Mouse (Mus musculus) layer of hippocampus, postnatal 25 days (tissue): Measurements from ENCODE around the gene Rhbdl1. TPM values are rescaled to one million over a fixed set of nuclear protein-coding genes. Genes with fewer than 3 reads are reported as not detected.
"Not testable (repeated sequence)": the region's sequence is repeated elsewhere in the genome, so short reads cannot be mapped to it uniquely, and the experiment has no call there.

Experiments
- DNase-seq, 2 experiments: peaks; one replicate each; pipeline ENCODE4 v3.0.0; 2022; ENCODE audit warnings: mixed read lengths in 2 of 2, low spot score in 1 of 2; ENCODE audit errors: extremely low spot score in 1 of 2
- total RNA-seq, 2 experiments: library from RNA; stranded (reverse); gene quantifications; 2 replicates each; pipeline ENCODE4 v1.2.3; 2021

Gene Rhbdl1
- total RNA-seq, 2 experiments from 2014 or later = 62.3 to 68.3 TPM

GRCm38 (mm10) chr17:25828223-25828594 lies 8.9 kb downstream of the Rhbdl1 start:
- no peak for DNase-seq

- no peak for DNase-seq
Measured at GRCm38 (mm10) chr17:25827546-25828222, 9.4 kb downstream of the Rhbdl1 start.

GRCm38 (mm10) chr17:25827011-25827410 lies 10.1 kb downstream of the Rhbdl1 start:
- no peak for DNase-seq

GRCm38 (mm10) chr17:25825984-25826570 lies 11.0 kb downstream of the Rhbdl1 start:
- DNase-seq = no peak

- DNase-seq = no peak
Measured at GRCm38 (mm10) chr17:25825311-25825710, 11.8 kb downstream of the Rhbdl1 start.

GRCm38 (mm10) chr17:25824362-25825142 lies 12.5 kb downstream of the Rhbdl1 start:
- DNase-seq = no peak

GRCm38 (mm10) chr17:25823452-25823851 lies 13.6 kb downstream of the Rhbdl1 start, which contains the start of gene Wdr24:
TSS of gene Wdr24 (plus strand) at chr17:25823627.
- DNase-seq = peak in 1 of 2 experiments; percentile 68

GRCm38 (mm10) chr17:25818851-25819780 lies 18.0 kb downstream of the Rhbdl1 start:
- no peak for DNase-seq

GRCm38 (mm10) chr17:25817662-25818061 lies 19.4 kb downstream of the Rhbdl1 start:
- no peak for DNase-seq

GRCm38 (mm10) chr17:25813471-25813870 lies 23.6 kb downstream of the Rhbdl1 start:
- DNase-seq = peak in 1 of 2 experiments; percentile 78

- no peak for DNase-seq
Measured at GRCm38 (mm10) chr17:25810890-25811289, 26.2 kb downstream of the Rhbdl1 start.

- no peak for DNase-seq
Measured at GRCm38 (mm10) chr17:25809606-25810340, 27.3 kb downstream of the Rhbdl1 start.

- DNase-seq = peak; percentile 73 to 88
Measured at GRCm38 (mm10) chr17:25808789-25809605, 28.1 kb downstream of the Rhbdl1 start, which contains the start of gene Fbxl16. TSS of gene Fbxl16 (plus strand) at chr17:25809085.

- no peak for DNase-seq
Measured at GRCm38 (mm10) chr17:25808028-25808427, 29.1 kb downstream of the Rhbdl1 start.

GRCm38 (mm10) chr17:25807452-25807851 lies 29.6 kb downstream of the Rhbdl1 start:
- DNase-seq = not testable (repeated sequence)

- DNase-seq = no peak
Measured at GRCm38 (mm10) chr17:25806507-25806906, 30.6 kb downstream of the Rhbdl1 start.

- peak; percentile 66 to 71 for DNase-seq
Measured at GRCm38 (mm10) chr17:25802825-25803517, 34.1 kb downstream of the Rhbdl1 start.

GRCm38 (mm10) chr17:25801029-25801428 lies 36.1 kb downstream of the Rhbdl1 start:
- peak in 1 of 2 experiments; percentile 61 for DNase-seq
